Mouse (Mus musculus) hindbrain, embryonic 11.5 days (tissue): Measurements from ENCODE around the gene Olfr1166. TPM values are rescaled to one million over a fixed set of nuclear protein-coding genes. Genes with fewer than 3 reads are reported as not detected.
"Not testable (repeated sequence)": the region's sequence is repeated elsewhere in the genome, so short reads cannot be mapped to it uniquely, and the experiment has no call there.

Source experiments
- ATAC-seq: fragments of 200-750 bp; cut with Nextera tagmentation; 2 replicates; pipeline ENCODE4 v1.8.0; 2017; ENCODE audit warnings: mild to moderate bottlenecking, moderate TSS enrichment, moderate library complexity; ENCODE audit not compliant: low FRiP score
- DNase-seq: peaks from one replicate; pipeline ENCODE4 v3.0.0-alpha.2; 2015; ENCODE audit warnings: low spot score
- H3K27ac ChIP-seq: fragments of 300-500 bp; sonication (generic); 2 replicates; pipeline ENCODE4 v1.5.1; 2014; ENCODE audit warnings: mild to moderate bottlenecking, low read depth, low read length
- H3K27me3 ChIP-seq: fragments of 300-500 bp; sonication (generic); 2 replicates; pipeline ENCODE4 v1.6.1; 2014; ENCODE audit warnings: mild to moderate bottlenecking, low read length, moderate library complexity, mixed read lengths; ENCODE audit not compliant: control insufficient read depth, insufficient read depth
- H3K36me3 ChIP-seq: fragments of 300-500 bp; sonication (generic); 2 replicates; pipeline ENCODE4 v1.6.1; 2014; ENCODE audit warnings: mild to moderate bottlenecking, low read length, moderate library complexity, mixed read lengths; ENCODE audit not compliant: control insufficient read depth, insufficient read depth
- H3K4me1 ChIP-seq: fragments of 300-500 bp; sonication (generic); replicated peaks from 2 replicates; pipeline ENCODE4 v1.6.1; 2014; ENCODE audit warnings: low read length, mixed read lengths; ENCODE audit not compliant: control insufficient read depth, insufficient read depth
- H3K4me2 ChIP-seq: fragments of 300-500 bp; sonication (generic); replicated peaks from 2 replicates; pipeline ENCODE4 v1.6.1; 2014; ENCODE audit warnings: mild to moderate bottlenecking, low read depth, low read length
- H3K4me3 ChIP-seq: fragments of 300-500 bp; sonication (generic); 2 replicates; pipeline ENCODE4 v1.5.1; 2014; ENCODE audit warnings: low read depth, low read length
- H3K9ac ChIP-seq: fragments of 300-500 bp; sonication (generic); 2 replicates; pipeline ENCODE4 v1.6.1; 2014; ENCODE audit warnings: low read depth, low read length
- H3K9me3 ChIP-seq: fragments of 300-500 bp; sonication (generic); 2 replicates; pipeline ENCODE4 v1.6.1; 2016; ENCODE audit warnings: low read length; ENCODE audit not compliant: control insufficient read depth
- WGBS: fragments of 180-500 bp; shearing (Covaris S2); extraction: QIAGEN DNeasy Blood & Tissue Kit; methylation state at CpG from one replicate; pipeline ENCODE4 v1.1.7; 2014; 5-methylcytosine and 5-hydroxymethylcytosine counted together
- polyA plus RNA-seq: library from polyadenylated mRNA; unstranded; fragments of >200 nt; fragmentation: Nextera tagmentation; extraction: Ambion mirVana; gene quantifications from 2 replicates; pipeline ENCODE4 v1.2.1, GENCODE M21; 2014

The Olfr1166 gene
- not detected in 2 replicates for polyA plus RNA-seq

- WGBS = 94% methylated on average over 1 of the region's 1 CpGs
- H3K27ac ChIP-seq = no peak within 1 kb of the TSS
These were observed at the start of gene Olfr1166 for GRCm38 (mm10) chr2:88128172-88128571. TSS of gene Olfr1166 (minus strand) at chr2:88128272.

GRCm38 (mm10) chr2:88155093-88155492 is 27.0 kb upstream of the Olfr1166 start, which contains the start of gene Olfr1167:
TSS of gene Olfr1167 (minus strand) at chr2:88155193.
- H3K27ac ChIP-seq, H3K4me1 ChIP-seq, H3K36me3 ChIP-seq, ATAC-seq, H3K9me3 ChIP-seq, H3K4me2 ChIP-seq, DNase-seq, H3K4me3 ChIP-seq, H3K27me3 ChIP-seq, H3K9ac ChIP-seq: not testable (repeated sequence)
- 85% methylated on average over 1 of the region's 1 CpGs for WGBS

More at GRCm38 (mm10) chr2:88128172-88128571, at the start of gene Olfr1166:
- Histone ChIP-seq H3K4me1 (no peaks in the 10 kb centered on the region), H3K4me3 (no peak within 1 kb of the TSS), H3K9ac (no peak within 1 kb of the TSS), H3K9me3 (no peaks in the 10 kb centered on the region), H3K4me2 (no peak within 1 kb of the TSS), H3K36me3 (no peaks in the 10 kb centered on the region), H3K27me3 (no peaks in the 10 kb centered on the region)
- ATAC-seq (no peak), DNase-seq (no peak)

- WGBS = 76% methylated on average over 4 of the region's 4 CpGs
- DNase-seq (no peak), ATAC-seq (no peak)
- Histone ChIP-seq H3K27ac (no peak within 1 kb of the TSS), H3K9ac (no peak within 1 kb of the TSS), H3K4me1 (no peaks in the 10 kb centered on the region), H3K4me3 (no peak within 1 kb of the TSS), H3K36me3 (no peaks in the 10 kb centered on the region), H3K4me2 (no peak within 1 kb of the TSS), H3K27me3 (no peaks in the 10 kb centered on the region), H3K9me3 (no peaks in the 10 kb centered on the region)
These were observed 34.2 kb downstream of the Olfr1166 start, which contains the start of gene Olfr1164 for GRCm38 (mm10) chr2:88093866-88094265. TSS of gene Olfr1164 (minus strand) at chr2:88093966.

Other genes starting within 250 kb of the Olfr1166 start
- gene Olfr1153, start 233.3 kb downstream of the Olfr1166 start, polyA plus RNA-seq = not detected in 2 replicates
- not detected in 2 replicates for gene Olfr1154, start 223.1 kb downstream of the Olfr1166 start, polyA plus RNA-seq
- gene Olfr1155, start 183.1 kb downstream of the Olfr1166 start, polyA plus RNA-seq = not detected in 2 replicates
- gene Olfr1156, start 175.2 kb downstream of the Olfr1166 start, polyA plus RNA-seq = not detected in 2 replicates
- not detected in 2 replicates for gene Olfr1157, start 160.0 kb downstream of the Olfr1166 start, polyA plus RNA-seq
- not detected in 2 replicates for gene Olfr74, start 153.6 kb downstream of the Olfr1166 start, polyA plus RNA-seq
- not detected in 2 replicates for gene Olfr1158, start 138.2 kb downstream of the Olfr1166 start, polyA plus RNA-seq
- gene Olfr1160, start 120.0 kb downstream of the Olfr1166 start, polyA plus RNA-seq = not detected in 2 replicates
- gene Olfr1161, start 105.5 kb downstream of the Olfr1166 start, polyA plus RNA-seq = not detected in 2 replicates
- gene Olfr73, start 90.6 kb downstream of the Olfr1166 start, polyA plus RNA-seq = not detected in 2 replicates
- gene Olfr1162, start 77.1 kb downstream of the Olfr1166 start, polyA plus RNA-seq = not detected in 2 replicates
- gene Olfr1163, start 56.4 kb downstream of the Olfr1166 start, polyA plus RNA-seq = not detected in 2 replicates
- gene Olfr1164, start 34.3 kb downstream of the Olfr1166 start, polyA plus RNA-seq = not detected in 2 replicates
- gene Olfr1167, start 26.9 kb upstream of the Olfr1166 start, polyA plus RNA-seq = not detected in 2 replicates
- not detected in 2 replicates for gene Olfr1168, start 53.6 kb upstream of the Olfr1166 start, polyA plus RNA-seq
- gene Olfr1170, start 100.1 kb upstream of the Olfr1166 start, polyA plus RNA-seq = not detected in 2 replicates
- gene Olfr1173, start 151.6 kb upstream of the Olfr1166 start, polyA plus RNA-seq = not detected in 2 replicates
- not detected in 2 replicates for gene Olfr1174-ps, start 186.9 kb upstream of the Olfr1166 start, polyA plus RNA-seq
- not detected in 2 replicates for gene Olfr1175-ps, start 198.9 kb upstream of the Olfr1166 start, polyA plus RNA-seq
- not detected in 2 replicates for gene Olfr1176, start 208.4 kb upstream of the Olfr1166 start, polyA plus RNA-seq
- not detected in 2 replicates for gene Olfr1177-ps, start 218.2 kb upstream of the Olfr1166 start, polyA plus RNA-seq